Mouse (Mus musculus): ENCODE measurements around the gene Hikeshi. TPM values are rescaled to one million over a fixed set of nuclear protein-coding genes. Genes with fewer than 3 reads are reported as not detected.

Gene Hikeshi
- polyA plus RNA-seq, 1 experiment from 2014 or later, result 134 TPM

DNA sequence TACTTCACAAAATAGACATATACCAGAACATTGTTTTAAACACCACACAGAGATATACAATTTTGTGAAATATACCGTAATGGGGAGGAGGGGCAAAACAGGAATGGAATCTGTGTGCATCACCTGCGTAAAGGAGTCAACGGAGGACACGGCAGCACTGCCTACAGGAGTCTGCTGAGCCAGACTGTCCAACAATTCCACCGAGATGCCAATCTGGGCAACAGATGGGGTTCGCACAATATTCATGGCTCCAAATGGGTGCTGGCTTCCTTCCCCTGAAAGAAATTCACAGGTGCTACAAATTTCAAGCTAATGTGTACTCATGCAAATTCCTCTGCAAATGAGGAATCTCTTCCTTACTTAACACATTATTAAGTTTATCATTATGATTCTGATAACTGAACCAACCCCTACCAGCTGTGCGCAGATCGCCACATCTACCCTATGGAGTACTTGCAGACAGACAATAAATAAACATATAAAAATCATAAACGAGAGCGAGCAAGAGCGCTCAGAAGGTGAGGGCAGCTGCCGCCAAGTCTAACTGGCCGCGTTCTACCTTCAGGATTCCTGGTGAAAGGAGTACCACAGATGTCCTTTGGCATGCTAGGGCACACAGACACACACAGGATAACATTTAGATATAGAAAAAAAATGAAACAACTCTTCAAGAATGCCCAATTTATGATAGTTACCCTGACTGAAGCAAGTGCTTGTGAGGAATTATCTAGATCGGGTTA is 17.4 kb downstream of the Hikeshi start:
- Histone ChIP-seq H3K36me3 (ENCODE audit: control insufficient read depth, insufficient read depth, low read length) (peaks cover 18% of the 10 kb centered on the region), H3K4me1 (ENCODE audit: control insufficient read depth, insufficient read depth, low read length) (no peaks in the 10 kb centered on the region), H3K27ac (replicated peaks; ENCODE audit: low read depth, low read length) (no peak overlapping the region), H3K4me3 (replicated peaks; ENCODE audit: low read depth, low read length) (no peak overlapping the region), H3K9ac (replicated peaks; ENCODE audit: low read length) (no peak overlapping the region), H3K4me2 (ENCODE audit: low read length) (no peak overlapping the region), H3K9me3 (ENCODE audit: control insufficient read depth, low read length) (no peaks in the 10 kb centered on the region), H3K27me3 (ENCODE audit: control insufficient read depth, insufficient read depth, low read length) (no peaks in the 10 kb centered on the region)
- ATAC-seq (ENCODE audit: low FRiP score, low TSS enrichment) (no peak), DNase-seq (no peak)
- 96% methylated on average over 15 of the region's 15 CpGs for WGBS

DNA sequence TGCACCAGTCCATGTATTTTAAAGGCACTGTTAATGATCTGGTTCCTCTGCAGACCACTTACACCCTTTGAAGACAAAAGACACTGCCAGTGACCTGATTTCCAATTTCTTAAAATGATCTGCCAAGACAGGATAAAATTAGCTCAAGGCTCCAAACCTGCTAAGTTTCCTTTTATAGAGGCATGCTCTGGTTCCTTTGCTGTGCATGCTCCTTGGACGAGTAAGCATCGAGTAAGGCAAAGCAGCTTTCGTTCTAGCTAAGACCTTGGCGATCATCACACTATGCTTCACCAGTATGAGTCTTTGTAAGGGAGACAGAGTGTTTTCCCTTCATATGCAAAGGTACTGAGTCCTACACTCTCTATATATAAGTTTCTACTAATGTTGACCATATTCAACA is 23.2 kb downstream of the Hikeshi start:
- 96% methylated on average over 4 of the region's 4 CpGs for WGBS
- ATAC-seq (ENCODE audit: low FRiP score, low TSS enrichment) (no peak), DNase-seq (no peak)
- H3K9me3 ChIP-seq (ENCODE audit: control insufficient read depth, low read length), result no peaks in the 10 kb centered on the region
- no peak overlapping the region for H3K4me2 ChIP-seq (ENCODE audit: low read length)
- peaks cover 27% of the 10 kb centered on the region for H3K36me3 ChIP-seq (ENCODE audit: control insufficient read depth, insufficient read depth, low read length)
- H3K4me3 ChIP-seq (replicated peaks; ENCODE audit: low read depth, low read length), result no peak overlapping the region
- H3K27me3 ChIP-seq (ENCODE audit: control insufficient read depth, insufficient read depth, low read length), result no peaks in the 10 kb centered on the region
- H3K9ac ChIP-seq (replicated peaks; ENCODE audit: low read length), result no peak overlapping the region
- H3K4me1 ChIP-seq (ENCODE audit: control insufficient read depth, insufficient read depth, low read length), result no peaks in the 10 kb centered on the region
- no peak overlapping the region for H3K27ac ChIP-seq (replicated peaks; ENCODE audit: low read depth, low read length)

DNA sequence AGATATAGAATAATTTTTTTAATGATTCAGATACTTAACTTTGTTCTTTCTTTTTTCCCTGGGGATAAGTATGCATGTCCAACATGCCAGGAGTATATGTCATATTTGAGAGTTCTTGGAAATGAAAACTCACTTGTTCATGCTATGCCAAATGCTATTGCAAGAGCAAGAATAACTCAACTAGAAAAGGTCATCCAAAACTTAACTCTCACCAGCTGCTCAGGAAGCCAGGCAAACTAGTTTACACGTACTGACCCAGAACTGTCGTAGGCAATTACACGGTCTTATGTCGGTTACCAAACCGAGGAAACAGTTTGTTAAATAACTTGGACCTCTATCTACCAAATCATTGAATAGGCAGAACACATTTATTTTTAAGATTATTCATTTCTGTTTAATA is 24.3 kb downstream of the Hikeshi start:
- Histone ChIP-seq H3K27me3 (ENCODE audit: control insufficient read depth, insufficient read depth, low read length) (no peaks in the 10 kb centered on the region), H3K9me3 (ENCODE audit: control insufficient read depth, low read length) (no peaks in the 10 kb centered on the region), H3K27ac (replicated peaks; ENCODE audit: low read depth, low read length) (no peak overlapping the region), H3K4me3 (replicated peaks; ENCODE audit: low read depth, low read length) (no peak overlapping the region), H3K4me1 (ENCODE audit: control insufficient read depth, insufficient read depth, low read length) (no peaks in the 10 kb centered on the region), H3K36me3 (ENCODE audit: control insufficient read depth, insufficient read depth, low read length) (peaks cover 27% of the 10 kb centered on the region), H3K9ac (replicated peaks; ENCODE audit: low read length) (no peak overlapping the region), H3K4me2 (ENCODE audit: low read length) (no peak overlapping the region)
- DNase-seq (no peak), ATAC-seq (ENCODE audit: low FRiP score, low TSS enrichment) (no peak)
- 71% methylated on average over 5 of the region's 5 CpGs for WGBS

DNA sequence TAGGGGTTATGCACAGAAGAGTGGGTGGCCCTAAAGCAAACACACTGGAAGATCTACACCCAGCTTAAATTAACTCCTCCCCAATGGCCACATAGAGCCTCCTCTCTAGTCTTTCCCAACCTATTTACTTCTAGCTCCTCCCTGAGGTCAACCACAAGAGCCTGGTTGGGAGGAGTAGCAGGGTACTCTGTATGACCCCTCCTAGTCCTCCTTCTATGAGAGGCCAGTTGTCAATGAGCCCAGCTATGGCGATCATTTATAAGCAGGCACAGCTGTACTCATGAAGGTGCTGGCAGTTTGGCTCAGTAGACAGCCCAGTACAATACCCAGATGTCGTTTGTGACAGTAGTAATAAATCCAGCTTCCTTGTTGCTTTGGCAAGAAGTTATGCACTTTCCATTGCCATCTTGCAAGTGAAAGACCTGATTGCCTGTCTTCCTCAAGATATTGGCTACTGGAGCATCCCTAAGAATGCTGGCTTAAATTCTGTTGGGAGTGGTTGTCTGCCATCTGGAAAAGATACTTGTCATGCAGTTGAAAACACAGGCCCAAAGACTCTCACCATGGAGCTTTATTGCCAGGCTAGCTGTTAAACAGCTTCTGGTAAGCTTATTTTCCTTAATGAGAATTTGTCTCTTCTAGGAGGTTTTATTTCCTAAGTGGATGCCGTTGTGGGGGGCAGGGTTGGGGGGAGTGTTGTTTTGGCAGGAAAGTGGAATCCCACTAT is 27.4 kb downstream of the Hikeshi start:
- H3K4me2 ChIP-seq (ENCODE audit: low read length), result no peak overlapping the region
- 92% methylated on average over 3 of the region's 3 CpGs for WGBS
- ATAC-seq (ENCODE audit: low FRiP score, low TSS enrichment) (no peak), DNase-seq (no peak)
- H3K36me3 ChIP-seq (ENCODE audit: control insufficient read depth, insufficient read depth, low read length), result peaks cover 14% of the 10 kb centered on the region
- H3K4me1 ChIP-seq (ENCODE audit: control insufficient read depth, insufficient read depth, low read length), result no peaks in the 10 kb centered on the region
- H3K9ac ChIP-seq (replicated peaks; ENCODE audit: low read length), result no peak overlapping the region
- H3K27ac ChIP-seq (replicated peaks; ENCODE audit: low read depth, low read length), result no peak overlapping the region
- no peaks in the 10 kb centered on the region for H3K27me3 ChIP-seq (ENCODE audit: control insufficient read depth, insufficient read depth, low read length)
- H3K9me3 ChIP-seq (ENCODE audit: control insufficient read depth, low read length), result no peaks in the 10 kb centered on the region
- no peak overlapping the region for H3K4me3 ChIP-seq (replicated peaks; ENCODE audit: low read depth, low read length)

GRCm38 (mm10) chr7:89912356-89912755 is 28.6 kb downstream of the Hikeshi start:
- Histone ChIP-seq H3K27me3 (ENCODE audit: control insufficient read depth, insufficient read depth, low read length) (no peaks in the 10 kb centered on the region), H3K9me3 (ENCODE audit: control insufficient read depth, low read length) (no peaks in the 10 kb centered on the region), H3K27ac (replicated peaks; ENCODE audit: low read depth, low read length) (no peak overlapping the region), H3K9ac (replicated peaks; ENCODE audit: low read length) (no peak overlapping the region), H3K4me2 (ENCODE audit: low read length) (no peak overlapping the region), H3K4me1 (ENCODE audit: control insufficient read depth, insufficient read depth, low read length) (no peaks in the 10 kb centered on the region), H3K4me3 (replicated peaks; ENCODE audit: low read depth, low read length) (no peak overlapping the region), H3K36me3 (ENCODE audit: control insufficient read depth, insufficient read depth, low read length) (peaks cover 7% of the 10 kb centered on the region)
- ATAC-seq (ENCODE audit: low FRiP score, low TSS enrichment), result no peak
- WGBS, result 94% methylated on average over 3 of the region's 3 CpGs
- no peak for DNase-seq

DNA sequence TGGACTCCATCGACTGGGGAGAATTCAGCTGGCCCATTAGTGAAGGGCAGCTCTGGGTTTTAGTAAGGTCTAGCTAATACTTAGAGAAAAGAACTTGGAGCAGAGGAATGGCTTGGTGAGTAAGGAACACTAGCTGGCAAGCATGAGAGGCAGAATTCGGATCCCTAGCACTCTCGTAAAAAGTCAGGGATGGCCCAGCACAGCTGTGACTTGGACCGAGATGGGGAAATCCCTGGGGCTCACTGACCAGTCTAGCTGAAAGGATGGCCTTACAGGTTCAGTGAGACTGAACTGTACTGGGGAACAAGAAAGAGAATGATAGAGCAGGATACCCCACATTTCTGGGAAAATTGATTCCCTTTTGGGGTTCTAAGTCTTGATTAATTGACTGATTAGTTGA is 31.3 kb downstream of the Hikeshi start:
- no peaks in the 10 kb centered on the region for H3K4me1 ChIP-seq (ENCODE audit: control insufficient read depth, insufficient read depth, low read length)
- no peaks in the 10 kb centered on the region for H3K27me3 ChIP-seq (ENCODE audit: control insufficient read depth, insufficient read depth, low read length)
- no peak overlapping the region for H3K9ac ChIP-seq (replicated peaks; ENCODE audit: low read length)
- H3K4me3 ChIP-seq (replicated peaks; ENCODE audit: low read depth, low read length), result no peak overlapping the region
- ATAC-seq (ENCODE audit: low FRiP score, low TSS enrichment) (no peak), DNase-seq (no peak)
- H3K9me3 ChIP-seq (ENCODE audit: control insufficient read depth, low read length), result no peaks in the 10 kb centered on the region
- 91% methylated on average over 4 of the region's 4 CpGs for WGBS
- H3K4me2 ChIP-seq (ENCODE audit: low read length), result no peak overlapping the region
- no peak overlapping the region for H3K27ac ChIP-seq (replicated peaks; ENCODE audit: low read depth, low read length)
- H3K36me3 ChIP-seq (ENCODE audit: control insufficient read depth, insufficient read depth, low read length), result no peaks in the 10 kb centered on the region

- Histone ChIP-seq H3K27me3 (ENCODE audit: control insufficient read depth, insufficient read depth, low read length) (no peaks in the 10 kb centered on the region), H3K9ac (replicated peaks; ENCODE audit: low read length) (no peak overlapping the region), H3K9me3 (ENCODE audit: control insufficient read depth, low read length) (no peaks in the 10 kb centered on the region), H3K4me1 (ENCODE audit: control insufficient read depth, insufficient read depth, low read length) (no peaks in the 10 kb centered on the region), H3K4me2 (ENCODE audit: low read length) (no peak overlapping the region), H3K4me3 (replicated peaks; ENCODE audit: low read depth, low read length) (no peak overlapping the region), H3K36me3 (ENCODE audit: control insufficient read depth, insufficient read depth, low read length) (no peaks in the 10 kb centered on the region), H3K27ac (replicated peaks; ENCODE audit: low read depth, low read length) (no peak overlapping the region)
- 80% methylated on average over 20 of the region's 20 CpGs for WGBS
- DNase-seq (no peak), ATAC-seq (ENCODE audit: low FRiP score, low TSS enrichment) (no peak)
Measured at GRCm38 (mm10) chr7:89908899-89909621, 31.9 kb downstream of the Hikeshi start.

GRCm38 (mm10) chr7:89908421-89908820 is 32.6 kb downstream of the Hikeshi start:
- DNase-seq, result no peak
- ATAC-seq (ENCODE audit: low FRiP score, low TSS enrichment), result no peak
- Histone ChIP-seq H3K27me3 (ENCODE audit: control insufficient read depth, insufficient read depth, low read length) (no peaks in the 10 kb centered on the region), H3K4me1 (ENCODE audit: control insufficient read depth, insufficient read depth, low read length) (peaks cover 3% of the 10 kb centered on the region; the same call in 1 of the 2 replicates), H3K4me3 (replicated peaks; ENCODE audit: low read depth, low read length) (no peak overlapping the region), H3K9ac (replicated peaks; ENCODE audit: low read length) (no peak overlapping the region), H3K9me3 (ENCODE audit: control insufficient read depth, low read length) (no peaks in the 10 kb centered on the region), H3K4me2 (ENCODE audit: low read length) (no peak overlapping the region), H3K36me3 (ENCODE audit: control insufficient read depth, insufficient read depth, low read length) (no peaks in the 10 kb centered on the region), H3K27ac (replicated peaks; ENCODE audit: low read depth, low read length) (no peak overlapping the region)
- 78% methylated on average over 7 of the region's 7 CpGs for WGBS

All from midbrain, embryonic 14.5 days (tissue).